Comparison of ENCODE assay signal across 14 mouse cellular contexts in genomic region chr11:112798831-112799382, GRCm38 (mm10). TPM values are rescaled to one million over a fixed set of nuclear protein-coding genes. Genes with fewer than 3 reads are reported as not detected.
DNase-seq lines count a peak whose midpoint lies in the region; ATAC-seq and TF ChIP-seq lines count a peak whose summit lies in the region.
"Had no signal": no experiment of that assay in that cellular context is flagged by ENCODE, and none has a peak within 500 bp of the region (broad histone marks: within the 10 kb centered on the region; RNA-seq: fewer than 3 reads in every experiment).

No protein-coding gene starts in this region.

- peaks cover 15% of the 10 kb centered on the region for H3K4me1 ChIP-seq in hindbrain, embryonic 15.5 days (replicated peaks)
- H3K4me1 ChIP-seq in hindbrain, embryonic 13.5 days (replicated peaks): peaks cover 17% of the 10 kb centered on the region
- H3K4me1 ChIP-seq in liver, embryonic 12.5 days: no peaks in the 10 kb centered on the region
- no peaks in the 10 kb centered on the region for H3K4me1 ChIP-seq in thymus, adult 2 months (replicated peaks; ENCODE audit: control insufficient read depth, insufficient read depth, low read length)
- H3K4me1 ChIP-seq: heart, embryonic 15.5 days had no signal

- 0 out of 2 replicates have a peak overlapping the region, but pooled peaks have one; percentile 22 for H3K4me2 ChIP-seq in hindbrain, embryonic 15.5 days
- H3K4me2 ChIP-seq in hindbrain, embryonic 13.5 days: no peak overlapping the region
- H3K4me2 ChIP-seq in liver, embryonic 12.5 days: no peak overlapping the region
- H3K4me2 ChIP-seq: heart, embryonic 15.5 days; stomach, embryonic 15.5 days had no signal

- DNase-seq in embryo, embryonic 11 days: peak; percentile 31
- no peak for DNase-seq in embryo, embryonic 10.5 days (ENCODE audit: low spot score)
- DNase-seq in R1 (ENCODE audit: low read depth, low spot score): peak; percentile 63
- DNase-seq in gastrocnemius, postnatal 25 days: peak; percentile 35
- no peak for DNase-seq in thymus, adult 2 months
- DNase-seq: cerebellum, adult 9-10 months; kidney, postnatal 10 days had no signal

- no peak for TF ChIP-seq POLR2A in thymus, adult 2 months (IDR thresholded peaks at IDR 0.05; ENCODE audit: control insufficient read depth, extremely low read depth, insufficient read depth, low read length, poor library complexity)

- WGBS in hindbrain, embryonic 15.5 days: 50% methylated on average over 13 of the region's 13 CpGs
- WGBS in hindbrain, embryonic 13.5 days: 54% methylated on average over 13 of the region's 13 CpGs
- WGBS in liver, embryonic 12.5 days (ENCODE audit: insufficient replicate concordance): 41% methylated on average over 13 of the region's 13 CpGs
- 59% methylated on average over 13 of the region's 13 CpGs for WGBS in thymus, adult 2 months

- no peak overlapping the region for H3K4me3 ChIP-seq in hindbrain, embryonic 15.5 days
- no peak overlapping the region for H3K4me3 ChIP-seq in hindbrain, embryonic 13.5 days
- H3K4me3 ChIP-seq in liver, embryonic 12.5 days: no peak overlapping the region
- no peak overlapping the region for H3K4me3 ChIP-seq in thymus, adult 2 months (ENCODE audit: control insufficient read depth, insufficient read depth, low read length)
- H3K4me3 ChIP-seq: heart, embryonic 15.5 days; stomach, embryonic 15.5 days had no signal

- ATAC-seq in hindbrain, embryonic 15.5 days (ENCODE audit: low FRiP score, low read depth): no peak
- ATAC-seq in hindbrain, embryonic 13.5 days (ENCODE audit: low FRiP score): no peak
- no peak for ATAC-seq in liver, embryonic 12.5 days
- ATAC-seq: activated CD4-positive, CD25-positive, alpha-beta regulatory T cell, adult 4 months had no signal

- no peak overlapping the region for H3K9ac ChIP-seq in hindbrain, embryonic 15.5 days
- no peak overlapping the region for H3K9ac ChIP-seq in hindbrain, embryonic 13.5 days
- no peak overlapping the region for H3K9ac ChIP-seq in liver, embryonic 12.5 days
- H3K9ac ChIP-seq: heart, embryonic 15.5 days; stomach, embryonic 15.5 days had no signal

- TF ChIP-seq CTCF in thymus, adult 2 months (IDR thresholded peaks at IDR 0.05; ENCODE audit: borderline replicate concordance, control insufficient read depth, extremely low read depth, insufficient read depth, low read length, poor library complexity): no peak

- no peaks in the 10 kb centered on the region for H3K36me3 ChIP-seq in hindbrain, embryonic 15.5 days
- H3K36me3 ChIP-seq in hindbrain, embryonic 13.5 days: no peaks in the 10 kb centered on the region
- no peaks in the 10 kb centered on the region for H3K36me3 ChIP-seq in liver, embryonic 12.5 days
- no peaks in the 10 kb centered on the region for H3K36me3 ChIP-seq in thymus, adult 2 months (ENCODE audit: control insufficient read depth, insufficient read depth, low read length)
- H3K36me3 ChIP-seq: G1E; heart, embryonic 15.5 days; stomach, embryonic 15.5 days had no signal

- no peak overlapping the region for H3K27ac ChIP-seq in hindbrain, embryonic 15.5 days (replicated peaks)
- H3K27ac ChIP-seq in hindbrain, embryonic 13.5 days: no peak overlapping the region
- no peak overlapping the region for H3K27ac ChIP-seq in liver, embryonic 12.5 days
- H3K27ac ChIP-seq in thymus, adult 2 months (ENCODE audit: control insufficient read depth, insufficient read depth, low read length): no peak overlapping the region
- H3K27ac ChIP-seq: heart, embryonic 15.5 days; stomach, embryonic 15.5 days had no signal

- H3K9me3 ChIP-seq in hindbrain, embryonic 15.5 days: no peaks in the 10 kb centered on the region
- no peaks in the 10 kb centered on the region for H3K9me3 ChIP-seq in hindbrain, embryonic 13.5 days
- H3K9me3 ChIP-seq in liver, embryonic 12.5 days (replicated peaks): no peaks in the 10 kb centered on the region; the same call in 1 of the 2 replicates
- H3K9me3 ChIP-seq: heart, embryonic 15.5 days; stomach, embryonic 15.5 days had no signal

- H3K27me3 ChIP-seq in hindbrain, embryonic 15.5 days: no peaks in the 10 kb centered on the region
- 0 out of 2 replicates have a peak, but pooled peaks cover 3% of the 10 kb centered on the region for H3K27me3 ChIP-seq in hindbrain, embryonic 13.5 days
- H3K27me3 ChIP-seq in liver, embryonic 12.5 days (replicated peaks): no peaks in the 10 kb centered on the region; the same call in 1 of the 2 replicates
- no peaks in the 10 kb centered on the region for H3K27me3 ChIP-seq in thymus, adult 2 months (ENCODE audit: control insufficient read depth, insufficient read depth, low read length)
- H3K27me3 ChIP-seq: stomach, embryonic 15.5 days had no signal

RNA-seq across cellular contexts. Expression of gene Sox9, which starts 16.9 kb away (rescaled TPM):
- 49.8 and 61.4 TPM in 2 replicates for polyA plus RNA-seq in hindbrain, embryonic 15.5 days (2015; fragmentation: Nextera tagmentation; extraction: Ambion mirVana)
- 54.7 and 66.4 TPM in 2 replicates for polyA plus RNA-seq in hindbrain, embryonic 13.5 days (2015; fragmentation: Nextera tagmentation; extraction: Ambion mirVana)
- total RNA-seq in gastrocnemius, postnatal 25 days (2021): 1 to 10 TPM; 1.4 to 2.3 TPM
- 2.4 and 2.7 TPM in 2 replicates for polyA plus RNA-seq in liver, embryonic 12.5 days (2016; fragmentation: Nextera tagmentation; extraction: Ambion mirVana)
- 7.1 and 8.5 TPM in 2 replicates for polyA plus RNA-seq in thymus, adult 2 months (2012; rRNA removed)
- polyA plus RNA-seq: activated CD4-positive, CD25-positive, alpha-beta regulatory T cell, adult 4 months; G1E had no signal

Comparison
In these comparisons a context has a peak if more than half of its experiments do, and no peak if none do; other contexts are left out.
1. DNase-seq: peak in embryo, embryonic 11 days (single experiment), R1 (single experiment) and gastrocnemius, postnatal 25 days (single experiment); none in embryo, embryonic 10.5 days (single experiment) and thymus, adult 2 months (single experiment).